Mouse (Mus musculus): ENCODE measurements around the gene Gm28042.

GRCm38 (mm10) chr2:120087391-120087790 lies 60.1 kb downstream of the Gm28042 start:
- TF ChIP-seq CTCF (conservative IDR thresholded peaks at IDR 0.05; ENCODE audit: insufficient read depth, insufficient read length, low read depth, low read length) = no peak
- TF ChIP-seq POLR2A (IDR thresholded peaks at IDR 0.05; ENCODE audit: low read depth, low read length) = no peak
